Mouse (Mus musculus) midbrain, embryonic 16.5 days (tissue): ENCODE data around the gene Gpr3. TPM values are rescaled to one million over a fixed set of nuclear protein-coding genes. Genes with fewer than 3 reads are reported as not detected.

Experiments used
- ATAC-seq: fragments of 200-750 bp; cut with Nextera tagmentation; 2 replicates; pipeline ENCODE4 v1.8.0; 2017; ENCODE audit warnings: moderate TSS enrichment
- H3K27ac ChIP-seq: fragments of 300-500 bp; sonication (generic); 2 replicates; pipeline ENCODE4 v1.5.1; 2014; ENCODE audit warnings: mild to moderate bottlenecking, low read length, mixed read lengths
- H3K27me3 ChIP-seq: fragments of 300-500 bp; sonication (generic); 2 replicates; pipeline ENCODE4 v1.6.1; 2014; ENCODE audit warnings: low read depth, low read length, mixed read lengths; ENCODE audit not compliant: control insufficient read depth, insufficient read depth
- H3K36me3 ChIP-seq: fragments of 300-500 bp; sonication (generic); 2 replicates; pipeline ENCODE4 v1.6.1; 2014; ENCODE audit warnings: mild to moderate bottlenecking, low read length, moderate library complexity, mixed read lengths; ENCODE audit not compliant: control insufficient read depth, insufficient read depth
- H3K4me1 ChIP-seq: fragments of 300-500 bp; sonication (generic); 2 replicates; pipeline ENCODE4 v1.6.1; 2014; ENCODE audit warnings: mild to moderate bottlenecking, low read length, mixed read lengths; ENCODE audit not compliant: control insufficient read depth, insufficient read depth
- H3K4me2 ChIP-seq: fragments of 300-500 bp; sonication (generic); 2 replicates; pipeline ENCODE4 v1.6.1; 2014; ENCODE audit warnings: mild to moderate bottlenecking, low read length, mixed read lengths
- H3K4me3 ChIP-seq: fragments of 300-500 bp; sonication (generic); 2 replicates; pipeline ENCODE4 v1.5.1; 2014; ENCODE audit warnings: low read depth, mild to moderate bottlenecking, low read length, moderate library complexity, mixed read lengths
- H3K9ac ChIP-seq: fragments of 300-500 bp; sonication (generic); 2 replicates; pipeline ENCODE4 v1.6.1; 2014; ENCODE audit warnings: low read depth, low read length, mixed read lengths
- H3K9me3 ChIP-seq: fragments of 300-500 bp; sonication (generic); replicated peaks from 2 replicates; pipeline ENCODE4 v1.6.1; 2014; ENCODE audit warnings: mild to moderate bottlenecking, low read length, mixed read lengths; ENCODE audit not compliant: control insufficient read depth, poor library complexity, severe bottlenecking
- WGBS: fragments of 180-500 bp; shearing (Covaris S2); extraction: QIAGEN DNeasy Blood & Tissue Kit; methylation state at CpG from one replicate; pipeline ENCODE4 v1.1.7; 2014; 5-methylcytosine and 5-hydroxymethylcytosine counted together
- polyA plus RNA-seq: library from polyadenylated mRNA; unstranded; fragments of >200 nt; fragmentation: Nextera tagmentation; extraction: Ambion mirVana; gene quantifications from 2 replicates; pipeline ENCODE4 v1.2.1, GENCODE M21; 2015

The Gpr3 gene
- polyA plus RNA-seq, 1 experiment from 2014 or later, result 2.0 TPM

DNA sequence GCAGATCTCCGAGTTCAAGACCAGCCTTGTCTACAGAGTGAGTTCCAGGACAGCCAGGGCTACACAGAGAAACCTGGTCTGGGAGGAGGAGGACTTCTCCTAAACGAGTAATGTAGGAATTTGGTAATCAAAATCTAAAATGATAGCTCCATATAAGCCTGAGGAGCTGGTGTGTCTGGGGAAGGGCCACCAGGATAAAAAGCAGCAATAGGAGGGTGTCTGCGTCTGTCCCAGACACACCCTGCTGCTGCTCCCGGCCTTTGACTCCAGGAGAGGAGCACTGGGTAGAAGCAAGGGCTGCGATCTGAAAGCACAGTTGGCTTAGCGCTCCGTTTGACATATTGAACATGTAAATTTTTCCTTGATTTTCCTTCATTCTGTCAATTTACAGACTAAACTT lies 37.1 kb downstream of the Gpr3 start:
- Histone ChIP-seq H3K9ac (no peak overlapping the region), H3K4me2 (no peak overlapping the region), H3K4me3 (no peak overlapping the region), H3K27me3 (no peaks in the 10 kb centered on the region), H3K27ac (no peak overlapping the region), H3K9me3 (no peaks in the 10 kb centered on the region), H3K4me1 (peaks cover 20% of the 10 kb centered on the region), H3K36me3 (no peaks in the 10 kb centered on the region)
- no peak for ATAC-seq
- 83% methylated on average over 7 of the region's 7 CpGs for WGBS

DNA sequence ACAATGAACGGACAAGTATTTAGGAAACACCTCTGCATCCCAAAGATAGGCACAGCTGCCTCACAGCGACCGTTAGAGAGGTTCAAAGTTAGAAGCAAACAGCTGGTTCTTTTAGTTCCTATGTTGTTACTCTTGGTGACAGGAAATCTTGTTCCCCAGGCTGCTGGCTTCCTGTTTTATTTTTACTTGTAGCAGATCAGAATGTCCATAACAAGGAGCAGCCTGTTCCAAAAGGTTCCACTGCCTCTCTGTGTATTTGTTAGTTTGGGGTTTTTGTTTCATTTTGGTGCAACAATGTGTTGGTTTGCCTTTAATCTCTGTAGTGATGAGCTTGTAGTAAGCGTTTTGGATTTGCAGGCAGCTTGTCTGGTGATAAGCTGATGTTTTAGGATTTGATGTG lies 38.0 kb downstream of the Gpr3 start:
- H3K9me3 ChIP-seq, result no peaks in the 10 kb centered on the region
- H3K4me1 ChIP-seq, result peaks cover 20% of the 10 kb centered on the region
- H3K9ac ChIP-seq, result no peak overlapping the region
- no peak overlapping the region for H3K4me3 ChIP-seq
- H3K27ac ChIP-seq, result no peak overlapping the region
- H3K36me3 ChIP-seq, result no peaks in the 10 kb centered on the region
- no peak overlapping the region for H3K4me2 ChIP-seq
- no peaks in the 10 kb centered on the region for H3K27me3 ChIP-seq
- WGBS, result 86% methylated on average over 4 of the region's 4 CpGs
- no peak for ATAC-seq

DNA sequence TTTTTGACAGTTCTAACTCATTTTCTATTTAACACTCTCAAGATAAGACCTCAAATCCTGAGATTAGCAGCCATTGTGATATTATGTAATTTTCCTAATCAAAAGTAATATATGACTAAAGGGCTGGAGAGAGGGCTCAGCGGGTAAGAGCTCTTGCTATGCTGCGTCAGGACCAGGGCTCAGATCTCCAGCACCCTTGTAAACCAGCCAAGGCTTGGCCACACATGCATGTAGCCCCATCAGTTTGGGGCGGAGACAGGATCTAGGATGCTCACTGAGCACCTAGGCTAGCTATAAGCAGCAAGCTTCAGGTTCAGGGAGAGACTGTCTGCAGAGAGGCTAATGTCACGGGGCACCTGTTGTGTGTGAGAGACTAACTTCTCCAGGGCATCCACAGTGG lies 39.9 kb downstream of the Gpr3 start:
- H3K36me3 ChIP-seq, result no peaks in the 10 kb centered on the region
- ATAC-seq, result no peak
- H3K9ac ChIP-seq, result no peak overlapping the region
- H3K4me1 ChIP-seq, result peaks cover 20% of the 10 kb centered on the region
- H3K27ac ChIP-seq, result no peak overlapping the region
- no peak overlapping the region for H3K4me2 ChIP-seq
- H3K9me3 ChIP-seq, result no peaks in the 10 kb centered on the region
- no peaks in the 10 kb centered on the region for H3K27me3 ChIP-seq
- H3K4me3 ChIP-seq, result no peak overlapping the region
- WGBS, result 90% methylated on average over 4 of the region's 4 CpGs

DNA sequence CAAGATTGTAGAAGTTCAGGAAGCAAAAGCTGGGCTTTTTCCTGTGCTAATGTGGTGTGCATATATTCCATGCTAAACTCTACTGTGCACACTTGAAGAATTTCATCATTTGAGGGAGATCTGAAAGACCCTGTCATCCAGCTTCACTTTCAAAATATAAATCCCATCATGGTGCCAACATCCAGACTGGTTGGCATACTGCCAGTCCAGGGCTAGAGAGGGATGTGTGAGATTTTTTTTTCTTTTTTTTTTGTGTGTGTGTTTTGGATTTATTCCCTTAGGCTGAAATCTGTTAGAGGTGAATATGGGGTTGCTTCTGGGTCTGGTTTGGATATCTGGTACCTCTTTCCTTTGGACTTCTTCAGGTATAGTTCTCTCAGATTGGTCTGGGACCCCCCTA lies 41.7 kb downstream of the Gpr3 start:
- no peaks in the 10 kb centered on the region for H3K9me3 ChIP-seq
- H3K36me3 ChIP-seq, result no peaks in the 10 kb centered on the region
- ATAC-seq, result no peak
- H3K4me2 ChIP-seq, result no peak overlapping the region
- no peak overlapping the region for H3K4me3 ChIP-seq
- no peak overlapping the region for H3K27ac ChIP-seq
- H3K27me3 ChIP-seq, result no peaks in the 10 kb centered on the region
- peaks cover 6% of the 10 kb centered on the region for H3K4me1 ChIP-seq
- H3K9ac ChIP-seq, result no peak overlapping the region

DNA sequence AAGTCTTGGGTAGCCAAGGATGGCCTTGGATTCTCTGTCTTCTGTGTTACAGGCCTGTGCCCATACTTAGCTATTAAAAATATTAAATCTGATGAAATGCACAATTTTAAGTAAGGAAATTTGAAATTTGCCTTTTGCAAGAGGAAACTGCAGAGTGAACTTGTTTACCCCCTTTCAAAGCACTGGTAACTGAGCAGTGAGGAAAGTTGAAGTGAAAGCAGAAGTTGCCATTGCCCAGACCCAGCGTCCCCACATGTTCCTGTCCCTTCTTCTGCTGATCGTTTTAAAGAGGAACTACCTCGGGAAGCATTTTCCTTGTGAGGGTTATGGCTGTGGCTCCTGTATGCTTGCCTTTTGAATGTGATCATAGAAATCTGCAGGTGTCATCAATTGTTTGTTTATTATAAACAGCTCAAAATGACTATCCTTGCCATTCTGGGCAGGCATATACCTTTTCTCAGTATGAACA lies 42.2 kb downstream of the Gpr3 start:
- Histone ChIP-seq H3K4me3 (no peak overlapping the region), H3K27me3 (no peaks in the 10 kb centered on the region), H3K9me3 (no peaks in the 10 kb centered on the region), H3K27ac (no peak overlapping the region), H3K4me2 (no peak overlapping the region), H3K9ac (no peak overlapping the region), H3K4me1 (peaks cover 3% of the 10 kb centered on the region; the same call in 1 of the 2 replicates), H3K36me3 (no peaks in the 10 kb centered on the region)
- 87% methylated on average over 3 of the region's 3 CpGs for WGBS
- no peak for ATAC-seq

DNA sequence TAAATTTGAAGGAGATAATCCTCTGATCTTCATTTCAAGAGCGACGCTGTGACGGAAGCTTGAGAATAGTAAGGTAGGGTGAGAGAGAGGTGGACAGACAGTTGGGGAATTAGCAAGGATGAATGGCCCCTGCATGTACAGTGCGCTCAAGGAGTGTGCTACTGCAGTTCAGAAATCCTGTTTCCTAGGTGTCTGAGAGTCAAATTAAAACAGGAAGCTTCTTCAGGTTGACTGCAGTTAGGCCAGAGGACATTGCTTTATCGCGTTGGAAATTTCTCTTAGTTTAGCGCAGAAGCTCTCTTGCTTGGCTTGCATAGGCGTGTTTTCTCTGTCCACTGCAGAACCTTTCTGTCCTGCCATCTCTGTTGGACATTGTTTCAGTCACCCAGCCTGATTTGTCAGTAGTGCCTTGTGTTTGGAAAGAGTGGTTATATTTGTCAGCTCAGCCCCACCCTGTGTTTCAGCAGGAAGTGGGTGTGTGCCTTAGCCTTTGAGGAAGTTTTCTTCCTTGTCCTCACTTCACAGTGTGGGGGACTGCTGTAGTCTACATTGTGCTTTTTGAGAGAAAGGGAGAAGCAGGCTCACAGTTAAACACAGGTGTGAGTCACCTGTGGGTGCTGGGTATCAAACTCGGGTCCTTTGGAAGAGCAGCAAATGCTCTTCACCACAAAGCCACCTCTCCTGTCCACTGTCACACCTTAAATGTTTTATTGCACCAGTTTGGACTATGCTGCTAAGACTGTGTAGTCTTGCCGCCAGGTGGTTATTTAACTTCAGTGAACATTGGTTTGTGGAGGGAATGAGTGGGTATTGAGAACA lies 42.9 kb downstream of the Gpr3 start:
- H3K27ac ChIP-seq, result no peak overlapping the region
- H3K27me3 ChIP-seq, result no peaks in the 10 kb centered on the region
- H3K9ac ChIP-seq, result no peak overlapping the region
- H3K36me3 ChIP-seq, result no peaks in the 10 kb centered on the region; the same call in 1 of the 2 replicates
- no peak for ATAC-seq
- WGBS, result 87% methylated on average over 10 of the region's 10 CpGs
- H3K4me3 ChIP-seq, result no peak overlapping the region
- no peaks in the 10 kb centered on the region for H3K9me3 ChIP-seq
- peaks cover 3% of the 10 kb centered on the region; the same call in 1 of the 2 replicates for H3K4me1 ChIP-seq
- no peak overlapping the region for H3K4me2 ChIP-seq

DNA sequence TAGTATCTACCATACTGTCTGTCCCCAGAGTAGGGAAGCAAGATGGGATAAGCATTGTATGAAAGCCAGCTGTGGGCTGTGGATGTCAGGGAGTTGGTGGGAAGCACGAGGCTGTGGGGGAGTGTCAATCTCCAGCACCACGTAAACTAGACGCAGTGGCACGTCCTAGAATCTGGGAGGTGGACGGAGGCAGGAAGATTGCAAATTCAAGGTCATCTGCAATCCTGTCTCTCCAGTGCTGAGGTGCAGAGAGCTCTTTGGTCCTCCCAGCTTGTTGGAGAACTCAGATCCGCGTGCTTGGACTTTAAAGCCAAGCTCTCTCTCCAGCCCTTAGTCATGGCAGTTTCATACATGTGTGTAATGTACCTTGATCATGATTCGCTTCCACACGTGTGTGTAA lies 45.6 kb downstream of the Gpr3 start:
- H3K4me2 ChIP-seq, result no peak overlapping the region
- H3K27me3 ChIP-seq, result no peaks in the 10 kb centered on the region
- WGBS, result 91% methylated on average over 9 of the region's 9 CpGs
- H3K9me3 ChIP-seq, result no peaks in the 10 kb centered on the region
- no peak overlapping the region for H3K4me3 ChIP-seq
- no peak for ATAC-seq
- no peak overlapping the region for H3K9ac ChIP-seq
- no peaks in the 10 kb centered on the region; the same call in 1 of the 2 replicates for H3K36me3 ChIP-seq
- no peak overlapping the region for H3K27ac ChIP-seq
- peaks cover 3% of the 10 kb centered on the region; the same call in 1 of the 2 replicates for H3K4me1 ChIP-seq

DNA sequence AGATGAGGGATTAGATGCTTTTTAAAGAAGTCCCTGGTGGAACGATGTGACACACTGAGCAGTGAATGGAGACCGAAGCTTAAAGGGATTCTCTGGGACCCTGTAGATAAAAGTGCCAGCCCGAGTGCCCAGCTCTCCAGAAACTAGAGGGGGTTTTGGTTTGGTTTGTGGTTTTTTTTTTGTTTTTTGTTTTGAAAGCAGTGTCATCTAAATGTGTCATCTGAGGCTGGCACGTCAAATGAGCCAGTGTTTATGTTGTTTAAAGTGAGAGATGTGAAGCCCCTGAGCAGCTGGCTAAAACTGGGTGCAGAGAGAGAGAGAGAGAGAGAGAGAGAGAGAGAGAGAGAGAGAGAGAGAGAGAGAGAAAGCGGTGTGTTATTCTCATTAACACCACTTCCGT lies 50.1 kb downstream of the Gpr3 start:
- no peak overlapping the region for H3K4me2 ChIP-seq
- no peaks in the 10 kb centered on the region for H3K27me3 ChIP-seq
- no peak overlapping the region for H3K27ac ChIP-seq
- ATAC-seq, result no peak
- H3K4me1 ChIP-seq, result no peaks in the 10 kb centered on the region; the same call in 1 of the 2 replicates
- 74% methylated on average over 6 of the region's 6 CpGs for WGBS
- no peaks in the 10 kb centered on the region; the same call in 1 of the 2 replicates for H3K36me3 ChIP-seq
- no peak overlapping the region for H3K4me3 ChIP-seq
- no peak overlapping the region for H3K9ac ChIP-seq
- no peaks in the 10 kb centered on the region for H3K9me3 ChIP-seq

DNA sequence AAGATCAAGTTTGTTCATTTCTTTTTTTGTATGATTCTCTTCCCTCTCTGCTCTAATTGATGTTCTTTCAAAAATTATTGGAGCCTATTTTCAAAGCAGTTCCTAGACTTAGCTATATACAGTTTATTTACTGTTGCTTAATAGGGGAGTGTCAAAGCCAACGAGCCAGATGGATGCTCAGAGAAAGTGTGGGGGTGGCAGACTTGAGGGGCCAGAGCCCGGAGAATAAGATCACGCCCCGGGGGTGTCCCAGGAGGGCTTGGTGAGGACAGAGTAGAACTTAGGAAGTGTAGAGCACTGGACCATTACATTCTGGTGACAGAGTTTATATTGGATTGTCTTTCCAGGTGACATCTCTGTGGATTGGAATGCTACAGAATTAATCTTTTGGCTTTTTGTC lies 51.5 kb downstream of the Gpr3 start:
- Histone ChIP-seq H3K27ac (no peak overlapping the region), H3K4me1 (peaks cover 4% of the 10 kb centered on the region; the same call in 1 of the 2 replicates), H3K9me3 (no peaks in the 10 kb centered on the region), H3K4me2 (no peak overlapping the region), H3K4me3 (no peak overlapping the region), H3K9ac (no peak overlapping the region), H3K36me3 (no peaks in the 10 kb centered on the region; the same call in 1 of the 2 replicates), H3K27me3 (no peaks in the 10 kb centered on the region)
- ATAC-seq, result no peak
- WGBS, result 75% methylated on average over 4 of the region's 4 CpGs
